Mouse (Mus musculus) inflammation-experienced regulatory T-cells (primary cell): Measurements from ENCODE around the gene Gm6899. TPM values are rescaled to one million over a fixed set of nuclear protein-coding genes. Genes with fewer than 3 reads are reported as not detected.

ENCODE experiments used
- polyA plus RNA-seq, 2 experiments: library from polyadenylated mRNA; unstranded; fragments of 100-300 nt; shearing (Covaris generic); gene quantifications; one replicate each; pipeline ENCODE4 v1.2.1; 2017

Gene Gm6899
- under 1 TPM in 1 of 2 experiments, not detected in 1; 0.77 TPM for polyA plus RNA-seq

GRCm38 (mm10) chr11:26593061-26594059 lies at the start of gene Gm6899, which contains the start of gene Vrk2:
TSS of gene Gm6899 (plus strand) at chr11:26593241.
TSS of gene Vrk2 (minus strand) at chr11:26593999.

Other genes with a start within 250 kb of the Gm6899 start
- gene Fancl, start 207.1 kb upstream of the Gm6899 start, polyA plus RNA-seq: 10 to 100 TPM; 21.1 to 26.9 TPM
- gene Vrk2, start 758 bp downstream of the Gm6899 start, polyA plus RNA-seq: 10 to 100 TPM; 27.8 to 43.0 TPM